Comparison of ENCODE assay signal across 8 mouse cellular contexts in the genomic region with DNA sequence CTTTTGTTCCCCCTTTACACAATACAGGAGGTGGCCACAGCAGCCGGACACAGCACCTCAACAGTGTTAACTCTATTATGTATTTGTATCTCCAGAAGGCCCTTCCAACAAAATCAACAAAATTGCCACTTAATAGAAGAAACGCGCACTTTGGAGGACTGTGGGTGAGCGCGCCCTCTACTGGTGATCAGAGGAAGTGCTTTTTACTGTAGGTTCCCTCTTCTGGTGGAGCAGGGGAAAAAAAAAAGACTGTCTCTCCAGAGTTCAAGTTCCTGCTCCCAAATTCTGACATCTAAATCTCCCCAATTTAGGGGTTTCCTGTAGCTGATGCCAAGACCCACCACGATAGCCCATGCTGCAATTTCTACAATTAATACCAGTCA. TPM values are rescaled to one million over a fixed set of nuclear protein-coding genes. Genes with fewer than 3 reads are reported as not detected.
DNase-seq lines count a peak whose midpoint lies in the region; ATAC-seq and TF ChIP-seq lines count a peak whose summit lies in the region.
"Had no signal": no experiment of that assay in that cellular context is flagged by ENCODE, and none has a peak within 500 bp of the region (broad histone marks: within the 10 kb centered on the region; RNA-seq: fewer than 3 reads in every experiment).

No protein-coding gene starts in this region.

- ATAC-seq in G1E (ENCODE audit: extremely low read depth, insufficient number of reproducible peaks, low FRiP score, poor library complexity, severe bottlenecking) = no peak
- ATAC-seq in embryonic facial prominence, embryonic 13.5 days (ENCODE audit: insufficient number of reproducible peaks, insufficient read depth, low FRiP score, low TSS enrichment, low read depth) = no peak
- no peak for ATAC-seq in heart, embryonic 16.5 days (replicated peaks; ENCODE audit: extremely low read depth, insufficient read depth, low FRiP score)

- H3K36me3 ChIP-seq in G1E (replicated peaks) = peaks cover 4% of the 10 kb centered on the region
- no peaks in the 10 kb centered on the region for H3K36me3 ChIP-seq in embryonic facial prominence, embryonic 13.5 days
- no peaks in the 10 kb centered on the region for H3K36me3 ChIP-seq in heart, embryonic 16.5 days (ENCODE audit: control insufficient read depth, insufficient read depth)
- H3K36me3 ChIP-seq in spleen, adult 2 months (ENCODE audit: control insufficient read depth, insufficient read depth, low read length) = no peaks in the 10 kb centered on the region
- H3K36me3 ChIP-seq: neural tube, embryonic 12.5 days had no signal

- no peak overlapping the region for H3K9ac ChIP-seq in embryonic facial prominence, embryonic 13.5 days
- H3K9ac ChIP-seq in heart, embryonic 16.5 days (ENCODE audit: low read length) = 0 out of 2 replicates have a peak overlapping the region, but pooled peaks have one; percentile 28
- H3K9ac ChIP-seq: neural tube, embryonic 12.5 days had no signal

- peak; percentile 30 for DNase-seq in G1E (ENCODE audit: low spot score)
- DNase-seq in adrenal gland, postnatal 36 days = peak; percentile 74 to 82
- peak; percentile 66 to 78 for DNase-seq in layer of hippocampus, postnatal 36 days
- DNase-seq in mesoderm, embryonic 11.5 days (ENCODE audit: low read depth, low spot score) = peak; percentile 73
- DNase-seq in spleen, adult 2 months (ENCODE audit: low read depth in 1 of 2, low spot score in 2 of 2) = peak; percentile 51 to 70

- no peak overlapping the region for H3K4me3 ChIP-seq in G1E (ENCODE audit: low read depth, low read length)
- H3K4me3 ChIP-seq in embryonic facial prominence, embryonic 13.5 days = no peak overlapping the region
- no peak overlapping the region for H3K4me3 ChIP-seq in heart, embryonic 16.5 days (ENCODE audit: low read length)
- no peak overlapping the region for H3K4me3 ChIP-seq in spleen, adult 2 months (ENCODE audit: extremely low read depth, insufficient read depth, insufficient read length)
- H3K4me3 ChIP-seq: neural tube, embryonic 12.5 days had no signal

- no peak overlapping the region for H3K27ac ChIP-seq in embryonic facial prominence, embryonic 13.5 days
- H3K27ac ChIP-seq in heart, embryonic 16.5 days (ENCODE audit: low read length) = peak overlapping the region; percentile 19; the same call in 1 of the 2 replicates
- H3K27ac ChIP-seq in spleen, adult 2 months (ENCODE audit: insufficient read depth, low read length) = no peak overlapping the region
- H3K27ac ChIP-seq: neural tube, embryonic 12.5 days had no signal

- H3K9me3 ChIP-seq in G1E (replicated peaks) = no peaks in the 10 kb centered on the region
- H3K9me3 ChIP-seq in embryonic facial prominence, embryonic 13.5 days = no peaks in the 10 kb centered on the region
- H3K9me3 ChIP-seq in heart, embryonic 16.5 days (replicated peaks; ENCODE audit: control insufficient read depth, low read length) = no peaks in the 10 kb centered on the region
- H3K9me3 ChIP-seq: neural tube, embryonic 12.5 days had no signal

- TF ChIP-seq POLR2A in spleen, adult 2 months (IDR thresholded peaks at IDR 0.05; ENCODE audit: low read depth, low read length) = no peak

- H3K4me1 ChIP-seq in G1E (ENCODE audit: insufficient read depth, low read depth, low read length) = peaks cover 9% of the 10 kb centered on the region
- H3K4me1 ChIP-seq in embryonic facial prominence, embryonic 13.5 days = peaks cover 28% of the 10 kb centered on the region
- H3K4me1 ChIP-seq in heart, embryonic 16.5 days (ENCODE audit: control insufficient read depth, insufficient read depth, low read length) = peaks cover 21% of the 10 kb centered on the region
- H3K4me1 ChIP-seq in spleen, adult 2 months (ENCODE audit: control insufficient read depth, insufficient read depth, insufficient read length) = no peaks in the 10 kb centered on the region

- H3K4me2 ChIP-seq in embryonic facial prominence, embryonic 13.5 days = peak overlapping the region; percentile 42; the same call in 1 of the 2 replicates
- no peak overlapping the region for H3K4me2 ChIP-seq in heart, embryonic 16.5 days (ENCODE audit: low read depth, low read length)
- H3K4me2 ChIP-seq: neural tube, embryonic 12.5 days had no signal

- TF ChIP-seq CTCF in G1E (IDR thresholded peaks at IDR 0.05; ENCODE audit: low read depth, low read length) = peak; percentile 75
- TF ChIP-seq CTCF in spleen, adult 2 months (IDR thresholded peaks at IDR 0.05; ENCODE audit: extremely low read depth, insufficient read depth, insufficient read length, insufficient replicate concordance) = peak; percentile 91; the same call in 1 of the 2 replicates

- peaks cover 10% of the 10 kb centered on the region for H3K27me3 ChIP-seq in G1E (ENCODE audit: insufficient read depth, low read length)
- no peaks in the 10 kb centered on the region for H3K27me3 ChIP-seq in embryonic facial prominence, embryonic 13.5 days
- H3K27me3 ChIP-seq in heart, embryonic 16.5 days (ENCODE audit: control insufficient read depth, insufficient read depth, low read length) = no peaks in the 10 kb centered on the region
- H3K27me3 ChIP-seq in spleen, adult 2 months (ENCODE audit: control insufficient read depth, insufficient read depth, low read length) = no peaks in the 10 kb centered on the region
- H3K27me3 ChIP-seq: neural tube, embryonic 12.5 days had no signal

- 3% methylated on average over 6 of the region's 6 CpGs for whole genome bisulfite sequencing in embryonic facial prominence, embryonic 13.5 days
- 2% methylated on average over 6 of the region's 6 CpGs for WGBS in heart, embryonic 16.5 days
- 2% methylated on average over 6 of the region's 6 CpGs for WGBS in spleen, adult 2 months

RNA-seq across cellular contexts. Expression of gene Msi2, which starts 10.2 kb away (rescaled TPM):
- total RNA-seq in G1E (2014; fragmentation: Nextera tagmentation) (197 and 198 TPM in 2 replicates), G1E (2017) (88.2 and 144 TPM in 2 replicates)
- 26.3 and 36.5 TPM in 2 replicates for polyA plus RNA-seq in G1E (2012)
- 100 to 1,000 TPM; 181 to 262 TPM for total RNA-seq in adrenal gland, postnatal 36 days (2021)
- polyA plus RNA-seq in embryonic facial prominence, embryonic 13.5 days (2015; fragmentation: Nextera tagmentation; extraction: Ambion mirVana) = 18.7 and 19.0 TPM in 2 replicates
- polyA plus RNA-seq in heart, embryonic 16.5 days (2015; fragmentation: Nextera tagmentation; extraction: Ambion mirVana) = 20.3 and 20.6 TPM in 2 replicates
- total RNA-seq in layer of hippocampus, postnatal 36 days (2021) = 100 to 1,000 TPM; 105 to 113 TPM
- polyA plus RNA-seq in spleen, adult 2 months (2012; rRNA removed) = 14.2 and 18.5 TPM in 2 replicates
